Mouse (Mus musculus): ENCODE results near the gene 1110008L16Rik. TPM values are rescaled to one million over a fixed set of nuclear protein-coding genes. Genes with fewer than 3 reads are reported as not detected.
A peak's percentile ranks its signal among the peaks of the same experiment; 100 is the strongest.
"Not testable (repeated sequence)": the region's sequence is repeated elsewhere in the genome, so short reads cannot be mapped to it uniquely, and the experiment has no call there.

The 1110008L16Rik gene
- 5.0 and 5.8 TPM in 2 replicates for polyA plus RNA-seq (2012; rRNA removed)

- no peak within 1 kb of the TSS for H3K27ac ChIP-seq (ENCODE audit: control insufficient read depth, insufficient read depth, low read depth, low read length)
- no peaks in the 10 kb centered on the region for H3K27me3 ChIP-seq (ENCODE audit: control insufficient read depth, insufficient read depth, low read length)
- H3K4me3 ChIP-seq (ENCODE audit: control insufficient read depth, low read depth, low read length): no peak within 1 kb of the TSS
- 0 out of 2 replicates have a peak, but pooled peaks cover 2% of the 10 kb centered on the region for H3K4me1 ChIP-seq (ENCODE audit: control insufficient read depth, insufficient read depth, low read length)
- peaks cover 2% of the 10 kb centered on the region for H3K36me3 ChIP-seq (ENCODE audit: control insufficient read depth, insufficient read depth, low read length)
- no peak for TF ChIP-seq POLR2A (IDR thresholded peaks at IDR 0.05; ENCODE audit: control insufficient read depth, low read depth, low read length)
- TF ChIP-seq CTCF (IDR thresholded peaks at IDR 0.05; ENCODE audit: control insufficient read depth, insufficient read depth, insufficient replicate concordance, low read depth, low read length): no peak
Measured at GRCm38 (mm10) chr12:55299336-55299735, at the start of gene 1110008L16Rik. TSS of gene 1110008L16Rik (plus strand) at chr12:55299577.

GRCm38 (mm10) chr12:55261950-55262349 is 37.4 kb upstream of the 1110008L16Rik start:
- H3K36me3 ChIP-seq (ENCODE audit: control insufficient read depth, insufficient read depth, low read length); H3K27me3 ChIP-seq (ENCODE audit: control insufficient read depth, insufficient read depth, low read length); H3K4me3 ChIP-seq (ENCODE audit: control insufficient read depth, low read depth, low read length); H3K27ac ChIP-seq (ENCODE audit: control insufficient read depth, insufficient read depth, low read depth, low read length); H3K4me1 ChIP-seq (ENCODE audit: control insufficient read depth, insufficient read depth, low read length): not testable (repeated sequence)

- H3K27ac ChIP-seq (ENCODE audit: control insufficient read depth, insufficient read depth, low read depth, low read length); H3K27me3 ChIP-seq (ENCODE audit: control insufficient read depth, insufficient read depth, low read length); H3K4me1 ChIP-seq (ENCODE audit: control insufficient read depth, insufficient read depth, low read length); H3K4me3 ChIP-seq (ENCODE audit: control insufficient read depth, low read depth, low read length); H3K36me3 ChIP-seq (ENCODE audit: control insufficient read depth, insufficient read depth, low read length): not testable (repeated sequence)
Measured at GRCm38 (mm10) chr12:55263385-55263784, 36.0 kb upstream of the 1110008L16Rik start.

- H3K4me1 ChIP-seq (ENCODE audit: control insufficient read depth, insufficient read depth, low read length): no peaks in the 10 kb centered on the region
- no peak overlapping the region for H3K4me3 ChIP-seq (ENCODE audit: control insufficient read depth, low read depth, low read length)
- no peak for TF ChIP-seq CTCF (IDR thresholded peaks at IDR 0.05; ENCODE audit: control insufficient read depth, insufficient read depth, insufficient replicate concordance, low read depth, low read length)
- no peak for TF ChIP-seq POLR2A (IDR thresholded peaks at IDR 0.05; ENCODE audit: control insufficient read depth, low read depth, low read length)
- no peak overlapping the region for H3K27ac ChIP-seq (ENCODE audit: control insufficient read depth, insufficient read depth, low read depth, low read length)
- H3K27me3 ChIP-seq (ENCODE audit: control insufficient read depth, insufficient read depth, low read length): no peaks in the 10 kb centered on the region
- no peaks in the 10 kb centered on the region for H3K36me3 ChIP-seq (ENCODE audit: control insufficient read depth, insufficient read depth, low read length)
Measured at GRCm38 (mm10) chr12:55272243-55272642, 27.1 kb upstream of the 1110008L16Rik start.

GRCm38 (mm10) chr12:55277583-55277982 is 21.8 kb upstream of the 1110008L16Rik start:
- H3K4me1 ChIP-seq (ENCODE audit: control insufficient read depth, insufficient read depth, low read length); H3K4me3 ChIP-seq (ENCODE audit: control insufficient read depth, low read depth, low read length); H3K36me3 ChIP-seq (ENCODE audit: control insufficient read depth, insufficient read depth, low read length); H3K27ac ChIP-seq (ENCODE audit: control insufficient read depth, insufficient read depth, low read depth, low read length); H3K27me3 ChIP-seq (ENCODE audit: control insufficient read depth, insufficient read depth, low read length): not testable (repeated sequence)

GRCm38 (mm10) chr12:55298112-55298511 is 1.3 kb upstream of the 1110008L16Rik start:
- no peak overlapping the region for H3K4me3 ChIP-seq (ENCODE audit: control insufficient read depth, low read depth, low read length)
- H3K36me3 ChIP-seq (ENCODE audit: control insufficient read depth, insufficient read depth, low read length): peaks cover 2% of the 10 kb centered on the region
- no peaks in the 10 kb centered on the region for H3K27me3 ChIP-seq (ENCODE audit: control insufficient read depth, insufficient read depth, low read length)
- H3K27ac ChIP-seq (ENCODE audit: control insufficient read depth, insufficient read depth, low read depth, low read length): no peak overlapping the region
- H3K4me1 ChIP-seq (ENCODE audit: control insufficient read depth, insufficient read depth, low read length): no peaks in the 10 kb centered on the region
- TF ChIP-seq CTCF (IDR thresholded peaks at IDR 0.05; ENCODE audit: control insufficient read depth, insufficient read depth, insufficient replicate concordance, low read depth, low read length) (no peak), POLR2A (IDR thresholded peaks at IDR 0.05; ENCODE audit: control insufficient read depth, low read depth, low read length) (no peak)

- H3K27ac ChIP-seq (ENCODE audit: control insufficient read depth, insufficient read depth, low read depth, low read length): no peak overlapping the region
- 0 out of 2 replicates have a peak, but pooled peaks cover 2% of the 10 kb centered on the region for H3K4me1 ChIP-seq (ENCODE audit: control insufficient read depth, insufficient read depth, low read length)
- H3K36me3 ChIP-seq (ENCODE audit: control insufficient read depth, insufficient read depth, low read length): peaks cover 2% of the 10 kb centered on the region
- TF ChIP-seq CTCF (IDR thresholded peaks at IDR 0.05; ENCODE audit: control insufficient read depth, insufficient read depth, insufficient replicate concordance, low read depth, low read length): no peak
- H3K27me3 ChIP-seq (ENCODE audit: control insufficient read depth, insufficient read depth, low read length): no peaks in the 10 kb centered on the region
- peak overlapping the region; percentile 96; the same call in 1 of the 2 replicates for H3K4me3 ChIP-seq (ENCODE audit: control insufficient read depth, low read depth, low read length)
Measured at GRCm38 (mm10) chr12:55300820-55301351, 1.5 kb downstream of the 1110008L16Rik start.

GRCm38 (mm10) chr12:55301472-55302300 is 2.3 kb downstream of the 1110008L16Rik start:
- no peak for TF ChIP-seq CTCF (IDR thresholded peaks at IDR 0.05; ENCODE audit: control insufficient read depth, insufficient read depth, insufficient replicate concordance, low read depth, low read length)
- no peak for TF ChIP-seq POLR2A (IDR thresholded peaks at IDR 0.05; ENCODE audit: control insufficient read depth, low read depth, low read length)
- Histone ChIP-seq H3K4me3 (ENCODE audit: control insufficient read depth, low read depth, low read length) (peak overlapping the region; percentile 96), H3K36me3 (ENCODE audit: control insufficient read depth, insufficient read depth, low read length) (peaks cover 2% of the 10 kb centered on the region), H3K4me1 (ENCODE audit: control insufficient read depth, insufficient read depth, low read length) (0 out of 2 replicates have a peak, but pooled peaks cover 2% of the 10 kb centered on the region), H3K27me3 (ENCODE audit: control insufficient read depth, insufficient read depth, low read length) (no peaks in the 10 kb centered on the region), H3K27ac (ENCODE audit: control insufficient read depth, insufficient read depth, low read depth, low read length) (peak overlapping the region; percentile 11; the same call in 1 of the 2 replicates)
